Mouse (Mus musculus): ENCODE measurements at regions not wholly inside any gene's neighbourhood (a gene's known extent, or its start where the extent isn't known, plus 50 kb on each side); places are given as distances from the start of the nearest gene placed in this dataset.

GRCm38 (mm10) chr6:84305093-84305492, 288.6 kb downstream of the Cyp26b1 start:
- TF ChIP-seq GATA1 (IDR thresholded peaks at IDR 0.05; ENCODE audit: low read length) (no peak), TAL1 (IDR thresholded peaks at IDR 0.05; ENCODE audit: low read length) (no peak)

Data from erythroblast, embryonic 14.5 days (primary cell).